Mouse (Mus musculus) heart, adult 11 months (tissue): Measurements from ENCODE around the gene Olfr685.
A peak's percentile ranks its signal among the peaks of the same experiment; 100 is the strongest.

Source experiments
- DNase-seq: peaks from one replicate; pipeline ENCODE4 v3.0.0; 2022

The Olfr685 gene

DNA sequence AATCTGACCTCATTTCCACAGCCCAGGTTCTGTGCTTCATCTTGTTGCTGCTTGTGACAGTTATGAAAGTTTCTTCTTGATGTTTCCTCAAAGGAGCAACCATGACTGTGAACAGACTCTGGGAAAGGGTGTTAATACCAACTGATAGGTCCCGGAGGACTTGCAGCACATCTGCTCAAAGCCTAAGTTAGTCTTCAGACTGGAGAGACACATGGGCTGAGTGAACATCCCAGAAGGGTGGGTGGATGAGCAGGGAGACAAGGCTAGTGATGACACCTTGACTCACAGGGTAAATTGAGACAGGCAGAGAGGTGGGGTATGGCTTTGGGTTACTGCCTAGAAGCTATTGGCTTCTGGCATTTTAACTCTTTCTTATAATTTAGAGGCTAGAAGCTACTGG, at the start of gene Olfr685:
Gene Olfr685, minus strand, starts transcription at position 101 of the 400 bp plus-strand sequence.
- no peak for DNase-seq

- DNase-seq, result peak; percentile 96
Observed at GRCm38 (mm10) chr7:105229386-105229785, 43.6 kb upstream of the Olfr685 start.

GRCm38 (mm10) chr7:105228138-105228537, 42.3 kb upstream of the Olfr685 start:
- peak; percentile 97 for DNase-seq

DNA sequence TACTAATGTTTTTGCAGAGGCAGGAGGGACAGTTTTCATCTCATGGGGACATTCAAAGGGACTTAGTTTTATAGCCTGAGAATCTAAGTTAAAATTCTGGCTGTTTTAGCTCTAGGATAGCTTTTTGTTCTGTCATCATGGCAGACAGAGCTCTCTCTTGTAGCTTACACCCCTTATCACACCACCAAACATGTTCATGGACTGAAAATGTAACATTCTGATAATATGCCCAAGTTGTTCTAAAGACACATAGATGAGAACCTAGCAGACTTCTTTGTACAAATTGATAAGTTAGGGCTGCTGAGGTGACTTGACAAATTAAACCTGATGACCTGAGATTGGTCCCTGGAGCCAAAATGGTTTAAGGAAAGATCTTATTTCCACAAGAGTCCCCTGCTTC, 40.9 kb upstream of the Olfr685 start:
- no peak for DNase-seq

DNA sequence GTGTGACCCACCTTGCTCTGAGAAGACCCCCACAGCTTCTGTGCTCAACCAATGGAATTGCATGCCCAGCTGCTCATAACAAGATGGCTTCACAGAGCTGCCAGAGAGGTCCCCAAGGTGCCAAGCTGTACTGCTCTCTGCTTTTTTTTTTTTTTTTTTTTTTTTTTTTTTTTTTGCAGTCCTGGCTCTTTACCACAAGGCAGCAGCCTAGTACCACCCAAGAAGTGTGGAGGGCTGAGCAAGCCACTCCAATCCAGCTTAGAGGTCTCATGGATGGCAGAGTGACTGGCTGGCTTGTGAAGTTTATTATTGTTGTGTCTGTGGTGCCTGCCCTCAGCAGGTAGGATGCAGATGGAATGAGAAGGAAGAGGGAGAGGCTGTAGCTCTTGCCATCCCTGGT, 40.3 kb upstream of the Olfr685 start:
- DNase-seq, result no peak

GRCm38 (mm10) chr7:105218281-105218680, 32.5 kb upstream of the Olfr685 start:
- DNase-seq, result no peak

- DNase-seq, result no peak
Observed at GRCm38 (mm10) chr7:105214761-105215160, 28.9 kb upstream of the Olfr685 start.

DNA sequence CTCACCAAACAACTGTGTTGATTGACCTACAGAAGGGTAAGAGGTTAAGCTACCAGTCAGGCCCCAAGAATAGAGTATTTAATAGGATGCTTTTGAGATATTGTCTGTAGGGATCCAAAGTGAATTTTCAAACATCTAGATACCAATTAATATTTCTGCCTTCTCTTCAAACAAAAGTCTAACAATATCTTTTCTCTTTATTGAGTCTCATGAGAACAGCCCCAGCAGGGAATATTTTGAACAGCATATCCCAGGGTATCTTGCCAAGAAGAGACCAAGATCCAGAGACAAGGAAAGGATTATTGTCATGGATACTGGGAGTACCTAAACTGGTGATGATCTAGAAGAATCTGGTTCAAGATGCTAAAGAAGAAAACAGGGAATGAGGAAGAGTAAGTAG, 21.6 kb upstream of the Olfr685 start, which contains the start of gene Olfr686:
Gene Olfr686, minus strand, starts transcription at position 101 of the 400 bp plus-strand sequence.
- no peak for DNase-seq

- DNase-seq, result no peak
Observed at GRCm38 (mm10) chr7:105170773-105171172, 15.0 kb downstream of the Olfr685 start.

GRCm38 (mm10) chr7:105163553-105163952, 22.3 kb downstream of the Olfr685 start, which contains the start of gene Olfr684:
TSS of gene Olfr684 (minus strand) at chr7:105163653.
- no peak for DNase-seq

DNA sequence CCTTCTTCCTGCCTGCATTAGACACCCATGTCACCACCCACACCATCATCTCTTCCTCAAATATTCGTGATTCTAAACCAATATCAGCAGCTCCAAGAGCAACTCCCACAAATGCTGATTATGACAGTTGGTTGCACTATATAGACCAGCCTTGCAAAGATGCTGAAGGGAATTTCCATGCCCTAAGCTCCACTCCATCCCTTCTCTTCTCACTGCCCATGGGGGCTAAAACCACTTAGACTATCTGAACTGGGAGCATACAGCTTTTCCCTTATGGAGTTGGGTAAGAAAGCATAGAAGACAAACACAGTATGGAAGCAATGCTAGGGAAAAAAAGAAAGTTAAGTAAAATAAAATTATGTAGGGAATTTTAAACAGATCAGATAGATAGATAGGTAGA, 38.9 kb downstream of the Olfr685 start, which contains the start of gene Olfr683:
Gene Olfr683, minus strand, starts transcription at position 101 of the 400 bp plus-strand sequence.
- no peak for DNase-seq

DNA sequence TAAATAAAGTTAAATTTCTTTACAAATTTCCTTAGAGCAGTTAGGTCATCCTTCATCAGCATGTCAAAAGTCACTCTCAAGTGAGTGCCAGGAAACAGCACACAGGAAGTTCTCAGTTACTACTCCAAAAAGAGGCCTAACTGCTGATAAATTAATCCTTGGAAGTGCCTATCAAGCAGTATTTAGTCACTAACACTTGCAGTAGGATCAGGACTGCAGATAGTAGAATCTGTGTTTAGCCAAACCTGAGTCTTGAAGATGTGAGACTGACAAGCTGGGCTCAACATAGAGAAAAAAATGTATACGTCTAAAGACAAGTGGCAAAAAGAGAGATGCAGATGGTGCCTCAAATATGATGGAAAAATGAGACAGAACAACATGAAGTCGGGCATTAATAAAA, 44.5 kb downstream of the Olfr685 start:
- no peak for DNase-seq
